Mouse (Mus musculus) lung, postnatal 25 days (tissue): ENCODE results near the gene Olfr592.
"Not testable (repeated sequence)": the region's sequence is repeated elsewhere in the genome, so short reads cannot be mapped to it uniquely, and the experiment has no call there.

Source experiments
- DNase-seq: peaks from one replicate; pipeline ENCODE4 v3.0.0; 2022; ENCODE audit warnings: low spot score

Olfr592 gene

DNA sequence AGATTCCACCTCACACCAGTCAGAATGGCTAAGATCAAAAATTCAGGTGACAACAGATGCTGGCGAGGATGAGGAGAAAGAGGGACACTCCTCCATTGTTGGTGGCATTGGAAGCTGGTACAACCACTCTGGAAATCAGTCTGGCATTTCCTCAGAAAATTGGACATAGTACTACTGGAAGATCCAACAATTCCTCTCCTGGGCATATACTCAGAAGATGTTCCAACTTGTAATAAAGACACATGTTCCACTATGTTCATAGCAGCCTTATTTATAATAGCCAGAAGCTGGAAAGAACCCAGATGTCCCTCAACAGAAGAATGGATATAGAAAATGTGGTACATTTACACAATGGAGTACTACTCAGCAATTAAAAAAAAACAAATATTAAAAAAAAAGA is at the start of gene Olfr592:
TSS of gene Olfr592 (plus strand) at position 301 of the 400 bp plus-strand sequence.
- DNase-seq = not testable (repeated sequence)

GRCm38 (mm10) chr7:103140579-103140978 is 44.0 kb upstream of the Olfr592 start, which contains the start of gene Olfr588-ps1:
Olfr588-ps1 (plus strand) TSS chr7:103140879.
- no peak for DNase-seq

DNA sequence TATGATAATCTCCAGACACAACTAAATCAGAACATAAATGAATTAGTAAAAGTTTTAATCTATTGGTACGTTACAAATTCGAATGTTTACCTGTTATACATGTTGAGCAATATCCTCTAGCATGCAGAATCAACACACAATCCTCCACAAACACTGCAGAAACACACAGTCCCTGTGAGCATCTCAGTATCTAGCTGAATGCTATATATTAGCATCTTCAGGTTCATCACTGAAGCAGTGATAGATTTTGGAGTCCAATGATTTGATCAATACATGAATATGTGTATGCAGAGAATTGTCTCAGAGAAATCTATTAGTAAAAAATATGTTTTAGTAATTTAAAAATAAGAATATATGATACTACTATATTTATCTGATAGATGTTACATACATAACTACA is 28.3 kb upstream of the Olfr592 start, which contains the start of gene Olfr589:
TSS of gene Olfr589 (minus strand) at position 101 of the 400 bp plus-strand sequence.
- DNase-seq = no peak

GRCm38 (mm10) chr7:103169697-103170096 is 14.9 kb upstream of the Olfr592 start:
- DNase-seq = no peak

DNA sequence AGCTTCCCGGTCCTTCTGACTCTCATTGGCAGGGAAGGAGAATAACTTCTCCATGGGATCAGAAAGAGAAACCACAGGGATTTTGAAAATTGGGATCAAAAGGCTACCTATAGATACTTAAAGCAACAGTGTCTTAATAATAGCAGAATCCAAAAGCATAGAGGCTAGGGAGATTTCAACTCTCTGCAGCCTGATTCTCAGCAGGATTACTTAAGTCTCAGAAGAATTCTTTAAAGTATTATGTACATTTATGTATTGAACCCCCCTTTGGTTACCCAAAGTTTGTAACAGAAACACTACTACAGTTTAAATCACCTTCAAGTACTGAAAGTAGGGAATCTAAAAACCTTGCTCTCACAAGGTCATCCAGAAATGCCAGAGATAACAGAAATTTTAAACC is 6.4 kb upstream of the Olfr592 start, which contains the start of gene Olfr591:
TSS of gene Olfr591 (minus strand) at position 101 of the 400 bp plus-strand sequence.
- no peak for DNase-seq

DNA sequence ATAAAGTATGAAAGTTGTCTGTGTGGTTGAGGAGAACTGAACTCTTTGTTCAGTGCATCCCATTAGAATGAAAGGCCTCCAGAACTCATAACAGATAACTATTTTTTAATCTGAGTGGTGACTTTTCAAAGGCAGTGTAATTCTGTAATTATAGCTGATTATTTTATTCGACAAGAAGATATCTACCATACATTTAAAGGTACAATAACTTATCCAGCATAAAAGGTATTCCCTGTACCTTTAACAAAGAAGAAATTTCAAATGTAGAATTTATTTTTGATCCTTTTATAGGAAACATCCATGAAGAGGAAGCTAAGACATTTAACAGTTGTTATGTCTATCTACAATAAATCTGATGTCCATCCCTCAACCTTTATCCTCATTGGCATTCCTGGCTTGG is 27.0 kb downstream of the Olfr592 start, which contains the start of gene Olfr593:
TSS of gene Olfr593 (plus strand) at position 301 of the 400 bp plus-strand sequence.
- DNase-seq = no peak

GRCm38 (mm10) chr7:103212050-103212449 is 27.4 kb downstream of the Olfr592 start:
- DNase-seq = not testable (repeated sequence)

DNA sequence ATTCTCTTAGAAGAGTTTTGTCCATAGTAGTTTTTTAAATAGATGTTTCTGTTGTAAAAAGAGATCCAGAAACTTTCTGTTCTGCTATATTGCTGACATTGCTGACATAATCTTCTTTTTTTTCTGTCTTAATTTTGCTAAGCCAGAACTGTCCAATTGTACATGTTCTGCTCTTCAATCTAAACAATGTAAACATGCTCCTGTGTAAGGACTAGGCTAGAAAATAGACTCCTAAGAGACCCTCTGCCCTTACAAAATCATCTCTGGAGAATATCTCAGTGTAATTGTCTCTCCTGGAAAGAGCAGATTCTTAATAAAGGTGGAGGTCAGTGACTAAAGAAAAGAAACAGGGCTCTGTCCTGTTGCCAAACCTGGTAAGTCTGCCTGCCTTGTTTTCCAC is 32.1 kb downstream of the Olfr592 start, which contains the start of gene Olfr594:
TSS of gene Olfr594 (plus strand) at position 301 of the 400 bp plus-strand sequence.
- DNase-seq = no peak
